Mouse (Mus musculus) lung, embryonic 16.5 days (tissue): ENCODE results near the gene Sesn2. TPM values are rescaled to one million over a fixed set of nuclear protein-coding genes. Genes with fewer than 3 reads are reported as not detected.

Source experiments
- ATAC-seq: fragments of 200-750 bp; cut with Nextera tagmentation; 2 replicates; pipeline ENCODE4 v1.8.0; 2017; ENCODE audit warnings: low read depth, mild to moderate bottlenecking, moderate library complexity
- H3K27ac ChIP-seq: fragments of 300-500 bp; sonication (generic); 2 replicates; pipeline ENCODE4 v1.5.1; 2014; ENCODE audit warnings: mild to moderate bottlenecking, control low read depth, low read length
- H3K27me3 ChIP-seq: fragments of 300-500 bp; sonication (generic); 2 replicates; pipeline ENCODE4 v1.6.1; 2014; ENCODE audit warnings: low read depth, low read length, mixed read lengths; ENCODE audit not compliant: control insufficient read depth, insufficient read depth
- H3K36me3 ChIP-seq: fragments of 300-500 bp; sonication (generic); 2 replicates; pipeline ENCODE4 v1.6.1; 2014; ENCODE audit warnings: low read length; ENCODE audit not compliant: control insufficient read depth, insufficient read depth
- H3K4me1 ChIP-seq: fragments of 300-500 bp; sonication (generic); replicated peaks from 2 replicates; pipeline ENCODE4 v1.6.1; 2014; ENCODE audit warnings: low read length, mixed read lengths; ENCODE audit not compliant: control insufficient read depth, insufficient read depth
- H3K4me2 ChIP-seq: fragments of 300-500 bp; sonication (generic); 2 replicates; pipeline ENCODE4 v1.6.1; 2014; ENCODE audit warnings: low read depth, low read length, control low read depth
- H3K4me3 ChIP-seq: fragments of 300-500 bp; sonication (generic); 2 replicates; pipeline ENCODE4 v1.5.1; 2014; ENCODE audit warnings: mild to moderate bottlenecking, low read length, control low read depth
- H3K9ac ChIP-seq: fragments of 300-500 bp; sonication (generic); 2 replicates; pipeline ENCODE4 v1.6.1; 2014; ENCODE audit warnings: low read length, control low read depth
- H3K9me3 ChIP-seq: fragments of 300-500 bp; sonication (generic); 2 replicates; pipeline ENCODE4 v1.6.1; 2016; ENCODE audit warnings: low read length; ENCODE audit not compliant: control insufficient read depth
- WGBS: fragments of 180-500 bp; shearing (Covaris S2); extraction: QIAGEN DNeasy Blood & Tissue Kit; methylation state at CpG from one replicate; pipeline ENCODE4 v1.1.7; 2014; 5-methylcytosine and 5-hydroxymethylcytosine counted together
- polyA plus RNA-seq: library from polyadenylated mRNA; unstranded; fragments of >200 nt; fragmentation: Nextera tagmentation; extraction: Ambion mirVana; gene quantifications from 2 replicates; pipeline ENCODE4 v1.2.1, GENCODE M21; 2015

The Sesn2 gene
- polyA plus RNA-seq, 1 experiment from 2014 or later: 12.3 TPM

- no peak overlapping the region for H3K27ac ChIP-seq
- no peak overlapping the region for H3K4me3 ChIP-seq
- no peak overlapping the region for H3K9ac ChIP-seq
- H3K4me1 ChIP-seq: no peaks in the 10 kb centered on the region
- H3K36me3 ChIP-seq: peaks cover 12% of the 10 kb centered on the region
- ATAC-seq: no peak
- no peak overlapping the region for H3K4me2 ChIP-seq
- 61% methylated on average over 3 of the region's 3 CpGs for whole genome bisulfite sequencing
- no peaks in the 10 kb centered on the region for H3K27me3 ChIP-seq
- H3K9me3 ChIP-seq: no peaks in the 10 kb centered on the region
Observed at GRCm38 (mm10) chr4:132455146-132455545, 55.2 kb downstream of the Sesn2 start.

DNA sequence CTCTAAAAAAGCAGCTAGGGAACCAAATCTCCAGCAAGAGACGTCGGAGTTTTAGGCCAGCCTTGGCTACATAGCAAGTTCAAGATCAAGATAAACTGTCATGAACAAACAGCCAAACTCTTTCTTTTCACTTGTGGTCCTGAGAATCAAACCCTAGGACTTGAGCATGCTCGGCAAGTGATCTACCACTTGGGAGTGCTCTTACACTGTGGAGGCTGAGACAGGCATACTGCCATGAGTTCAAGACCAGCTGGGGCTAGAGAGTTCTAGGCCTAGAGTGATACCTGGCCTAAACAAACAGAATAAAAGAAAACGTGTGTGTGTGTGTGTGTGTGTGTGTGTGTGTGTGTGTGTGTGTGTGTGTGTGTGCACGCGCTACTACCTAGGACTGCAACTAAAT is 56.1 kb downstream of the Sesn2 start:
- H3K4me3 ChIP-seq: no peak overlapping the region
- WGBS: 74% methylated on average over 4 of the region's 6 CpGs
- no peak overlapping the region for H3K9ac ChIP-seq
- no peaks in the 10 kb centered on the region for H3K27me3 ChIP-seq
- H3K9me3 ChIP-seq: no peaks in the 10 kb centered on the region
- H3K36me3 ChIP-seq: peaks cover 5% of the 10 kb centered on the region
- H3K4me1 ChIP-seq: no peaks in the 10 kb centered on the region
- H3K4me2 ChIP-seq: no peak overlapping the region
- H3K27ac ChIP-seq: no peak overlapping the region
- no peak for ATAC-seq

- H3K9me3 ChIP-seq: no peaks in the 10 kb centered on the region
- H3K36me3 ChIP-seq: no peaks in the 10 kb centered on the region
- no peak overlapping the region for H3K27ac ChIP-seq
- H3K9ac ChIP-seq: no peak overlapping the region
- no peaks in the 10 kb centered on the region for H3K27me3 ChIP-seq
- 73% methylated on average over 3 of the region's 3 CpGs for WGBS
- no peak for ATAC-seq
- H3K4me3 ChIP-seq: no peak overlapping the region
- no peaks in the 10 kb centered on the region for H3K4me1 ChIP-seq
- H3K4me2 ChIP-seq: no peak overlapping the region
Observed at GRCm38 (mm10) chr4:132449778-132450177, 60.5 kb downstream of the Sesn2 start.

DNA sequence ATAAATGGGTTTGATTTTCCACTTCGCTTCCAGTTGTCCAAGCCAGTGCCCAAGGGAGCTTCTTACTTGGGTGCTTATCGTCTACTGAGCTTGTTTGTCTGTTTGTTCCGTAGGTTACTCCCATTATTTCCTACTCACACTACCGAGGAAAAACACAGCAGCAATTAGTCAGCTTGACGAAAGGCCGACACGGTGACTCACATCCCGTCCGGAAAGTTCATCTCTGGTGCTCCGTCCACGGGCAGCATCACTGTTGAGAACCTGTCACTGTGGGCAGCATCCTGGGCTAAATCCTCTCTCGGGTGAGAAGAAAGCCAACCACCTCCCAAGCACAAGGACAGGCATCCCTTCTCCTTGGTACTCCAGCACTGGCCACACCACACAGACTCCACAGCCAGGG is 64.2 kb downstream of the Sesn2 start:
- Histone ChIP-seq H3K4me1 (no peaks in the 10 kb centered on the region), H3K4me2 (no peak overlapping the region), H3K27me3 (no peaks in the 10 kb centered on the region), H3K4me3 (no peak overlapping the region), H3K27ac (no peak overlapping the region), H3K9me3 (0 out of 2 replicates have a peak, but pooled peaks cover 2% of the 10 kb centered on the region), H3K9ac (no peak overlapping the region), H3K36me3 (no peaks in the 10 kb centered on the region)
- 72% methylated on average over 12 of the region's 12 CpGs for WGBS
- no peak for ATAC-seq

DNA sequence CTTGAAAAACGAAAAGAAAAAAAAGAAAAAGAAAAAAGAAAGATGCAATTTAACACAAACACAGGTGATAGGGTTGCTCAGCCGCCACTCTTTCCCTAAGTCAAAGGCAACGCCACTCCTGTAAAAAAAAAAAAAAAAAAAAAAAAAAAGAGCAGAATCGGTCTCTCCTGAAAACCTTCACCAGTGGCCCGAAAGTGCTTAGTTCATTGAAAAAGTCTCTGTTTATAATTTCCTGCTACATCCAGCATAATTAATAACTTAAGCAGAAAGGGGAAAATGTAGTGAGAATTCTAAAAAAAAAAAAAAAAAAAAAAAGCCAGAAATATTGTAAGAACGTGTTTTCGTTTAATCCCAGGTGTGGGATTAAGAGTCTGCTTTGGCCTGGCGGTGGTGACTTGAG is 65.8 kb downstream of the Sesn2 start:
- Histone ChIP-seq H3K27ac (no peak overlapping the region), H3K4me1 (no peaks in the 10 kb centered on the region), H3K4me3 (no peak overlapping the region), H3K9ac (no peak overlapping the region), H3K27me3 (no peaks in the 10 kb centered on the region), H3K36me3 (no peaks in the 10 kb centered on the region), H3K4me2 (no peak overlapping the region), H3K9me3 (0 out of 2 replicates have a peak, but pooled peaks cover 2% of the 10 kb centered on the region)
- 76% methylated on average over 8 of the region's 8 CpGs for WGBS
- ATAC-seq: no peak

Other genes with a start within 250 kb of the Sesn2 start
- gene Gmeb1, start 248.9 kb downstream of the Sesn2 start, polyA plus RNA-seq: 36.2 and 36.7 TPM in 2 replicates
- gene Taf12, start 236.1 kb downstream of the Sesn2 start, polyA plus RNA-seq: 48.5 and 50.3 TPM in 2 replicates
- gene Rab42, start 207.1 kb downstream of the Sesn2 start, polyA plus RNA-seq: 2.1 and 2.5 TPM in 2 replicates
- 67.0 TPM in 2 replicates for gene Trnau1ap, start 181.0 kb downstream of the Sesn2 start, polyA plus RNA-seq
- 73.0 and 73.9 TPM in 2 replicates for gene Rcc1, start 156.9 kb downstream of the Sesn2 start, polyA plus RNA-seq
- 20.1 and 20.8 TPM in 2 replicates for gene Phactr4, start 88.0 kb downstream of the Sesn2 start, polyA plus RNA-seq
- gene Med18, start 46.6 kb downstream of the Sesn2 start, polyA plus RNA-seq: 22.6 and 24.8 TPM in 2 replicates
- gene Atpif1, start 23.2 kb upstream of the Sesn2 start, polyA plus RNA-seq: 976 and 986 TPM in 2 replicates
- 159 and 171 TPM in 2 replicates for gene Dnajc8, start 25.0 kb upstream of the Sesn2 start, polyA plus RNA-seq
- 1.1 and 1.2 TPM in 2 replicates for gene Ptafr, start 53.6 kb upstream of the Sesn2 start, polyA plus RNA-seq
- 26.0 and 28.1 TPM in 2 replicates for gene Eya3, start 128.5 kb upstream of the Sesn2 start, polyA plus RNA-seq
- 6.6 and 6.8 TPM in 2 replicates for gene Xkr8, start 222.0 kb upstream of the Sesn2 start, polyA plus RNA-seq
- gene Smpdl3b, start 246.8 kb upstream of the Sesn2 start, polyA plus RNA-seq: 6.0 and 6.2 TPM in 2 replicates